In genomic region chr14:116586742-116587141, GRCm38 (mm10) we compare ENCODE assay signal across 21 mouse cellular contexts.
DNase-seq lines count a peak whose midpoint lies in the region; ATAC-seq and TF ChIP-seq lines count a peak whose summit lies in the region.
"Had no signal": no experiment of that assay in that cellular context is flagged by ENCODE, and none has a peak within 500 bp of the region (broad histone marks: within the 10 kb centered on the region; RNA-seq: fewer than 3 reads in every experiment).

No protein-coding gene starts in this region.

- no peaks in the 10 kb centered on the region for H3K27me3 ChIP-seq in heart, adult 2 months (ENCODE audit: control insufficient read depth, insufficient read depth, low read length)
- H3K27me3 ChIP-seq in heart, embryonic 10.5 days (ENCODE audit: insufficient read depth, poor library complexity, severe bottlenecking), result no peaks in the 10 kb centered on the region
- no peaks in the 10 kb centered on the region for H3K27me3 ChIP-seq in lung, embryonic 14.5 days (ENCODE audit: insufficient read depth, low read length)
- H3K27me3 ChIP-seq: forebrain, embryonic 13.5 days; heart, embryonic 13.5 days; hindbrain, embryonic 15.5 days; kidney, embryonic 15.5 days; liver, embryonic 15.5 days had no signal

- no peak for TF ChIP-seq POLR2A in heart, adult 2 months (IDR thresholded peaks at IDR 0.05; ENCODE audit: insufficient read depth, low read depth, low read length)

- H3K4me1 ChIP-seq in heart, adult 2 months (ENCODE audit: control insufficient read depth, insufficient read depth, low read length), result no peaks in the 10 kb centered on the region
- H3K4me1 ChIP-seq in heart, embryonic 10.5 days, result no peaks in the 10 kb centered on the region
- H3K4me1 ChIP-seq in lung, embryonic 14.5 days (ENCODE audit: insufficient read depth), result no peaks in the 10 kb centered on the region
- H3K4me1 ChIP-seq: forebrain, embryonic 13.5 days; heart, embryonic 13.5 days; hindbrain, embryonic 15.5 days; kidney, embryonic 15.5 days; limb, embryonic 10.5 days; liver, embryonic 15.5 days had no signal

- no peak for ATAC-seq in lung, embryonic 14.5 days (ENCODE audit: insufficient read depth)
- ATAC-seq: forebrain, embryonic 13.5 days had no signal

- 63% methylated on average over 4 of the region's 4 CpGs for WGBS in heart, adult 2 months
- 90% methylated on average over 4 of the region's 4 CpGs for WGBS in heart, embryonic 10.5 days
- 34% methylated on average over 4 of the region's 4 CpGs for WGBS in lung, embryonic 14.5 days

- no peak overlapping the region for H3K4me2 ChIP-seq in lung, embryonic 14.5 days
- H3K4me2 ChIP-seq: forebrain, embryonic 13.5 days; heart, embryonic 13.5 days; hindbrain, embryonic 15.5 days; kidney, embryonic 15.5 days; liver, embryonic 15.5 days had no signal

- no peaks in the 10 kb centered on the region for H3K79me2 ChIP-seq in heart, adult 2 months (replicated peaks; ENCODE audit: control insufficient read depth, insufficient read depth, low read length)

- peak; percentile 18 for DNase-seq in gastrocnemius, adult 18-20 months (ENCODE audit: low spot score)
- DNase-seq in gastrocnemius, adult 8-10 months (ENCODE audit: low spot score in 2 of 2), result no peak
- DNase-seq in heart, adult 2 months, result peak; percentile 13 to 20
- no peak for DNase-seq in heart, embryonic 10.5 days (ENCODE audit: low spot score)
- peak; percentile 20 for DNase-seq in lung, embryonic 14.5 days
- no peak for DNase-seq in lung, postnatal 14 days
- DNase-seq in heart, adult 9 months (ENCODE audit: low spot score in 2 of 2), result peak; percentile 37 to 50
- no peak for DNase-seq in cerebellum, postnatal 25 days
- DNase-seq: adrenal gland, postnatal 25 days; cerebellum, adult 8-10 months; liver; lung, postnatal 36 days; midbrain, embryonic 14.5 days had no signal

- TF ChIP-seq EP300 in heart, adult 2 months (IDR thresholded peaks at IDR 0.05; ENCODE audit: insufficient read depth, low read depth, low read length), result no peak

- intact Hi-C loops in heart, adult 2 months (cut with DNase I), result no loop called here

- H3K9ac ChIP-seq in heart, adult 2 months (ENCODE audit: low read depth, low read length), result no peak overlapping the region
- no peak overlapping the region for H3K9ac ChIP-seq in lung, embryonic 14.5 days
- H3K9ac ChIP-seq: forebrain, embryonic 13.5 days; heart, embryonic 13.5 days; hindbrain, embryonic 15.5 days; kidney, embryonic 15.5 days; liver, embryonic 15.5 days had no signal

- H3K9me3 ChIP-seq in heart, embryonic 10.5 days, result no peaks in the 10 kb centered on the region
- no peaks in the 10 kb centered on the region for H3K9me3 ChIP-seq in lung, embryonic 14.5 days (ENCODE audit: low read depth, low read length)
- H3K9me3 ChIP-seq: forebrain, embryonic 13.5 days; heart, embryonic 13.5 days; hindbrain, embryonic 15.5 days; kidney, embryonic 15.5 days; limb, embryonic 10.5 days; liver, embryonic 15.5 days had no signal

- no peak for TF ChIP-seq CTCF in heart, adult 2 months (IDR thresholded peaks at IDR 0.05)
- TF ChIP-seq CTCF in lung, embryonic 14.5 days (IDR thresholded peaks at IDR 0.05; ENCODE audit: low read depth), result no peak

- H3K4me3 ChIP-seq in heart, adult 2 months, result no peak overlapping the region
- H3K4me3 ChIP-seq in heart, embryonic 10.5 days, result no peak overlapping the region
- H3K4me3 ChIP-seq in lung, embryonic 14.5 days (ENCODE audit: low read depth, low read length), result no peak overlapping the region
- H3K4me3 ChIP-seq: forebrain, embryonic 13.5 days; heart, embryonic 13.5 days; hindbrain, embryonic 15.5 days; kidney, embryonic 15.5 days; layer of hippocampus, adult 2 months; limb, embryonic 10.5 days; liver, embryonic 15.5 days had no signal

- no peaks in the 10 kb centered on the region for H3K36me3 ChIP-seq in heart, adult 2 months (ENCODE audit: control insufficient read depth, insufficient read depth, low read length)
- H3K36me3 ChIP-seq in heart, embryonic 10.5 days, result no peaks in the 10 kb centered on the region
- H3K36me3 ChIP-seq in lung, embryonic 14.5 days (ENCODE audit: insufficient read depth), result no peaks in the 10 kb centered on the region
- H3K36me3 ChIP-seq: heart, embryonic 13.5 days; hindbrain, embryonic 15.5 days; kidney, embryonic 15.5 days; limb, embryonic 10.5 days; liver, embryonic 15.5 days had no signal

- H3K27ac ChIP-seq in heart, adult 2 months, result no peak overlapping the region
- H3K27ac ChIP-seq in heart, embryonic 10.5 days, result no peak overlapping the region
- H3K27ac ChIP-seq in lung, embryonic 14.5 days (ENCODE audit: low read depth), result no peak overlapping the region
- H3K27ac ChIP-seq: forebrain, embryonic 13.5 days; heart, embryonic 13.5 days; hindbrain, embryonic 15.5 days; kidney, embryonic 15.5 days; layer of hippocampus, adult 2 months; limb, embryonic 10.5 days; liver, embryonic 15.5 days; stomach, postnatal 0 days had no signal

Comparison
In these comparisons a context has a peak if more than half of its experiments do, and no peak if none do; other contexts are left out.
1. DNase-seq: peak in gastrocnemius, adult 18-20 months (single experiment), heart, adult 2 months (2 of 2), lung, embryonic 14.5 days (single experiment) and heart, adult 9 months (2 of 2); none in gastrocnemius, adult 8-10 months (0 of 2), heart, embryonic 10.5 days (single experiment), lung, postnatal 14 days (single experiment) and cerebellum, postnatal 25 days (0 of 2).